Mouse (Mus musculus) cerebellum, postnatal 14 days (tissue): ENCODE measurements around the gene Rhd.
A peak's percentile ranks its signal among the peaks of the same experiment; 100 is the strongest.
"Not testable (repeated sequence)": the region's sequence is repeated elsewhere in the genome, so short reads cannot be mapped to it uniquely, and the experiment has no call there.

Experiments used
- DNase-seq, 2 experiments: peaks; one replicate each; pipeline ENCODE4 v3.0.0; 2021; ENCODE audit warnings: mixed read lengths in 2 of 2

The Rhd gene

GRCm38 (mm10) chr4:134858494-134858893 lies 5.8 kb upstream of the Rhd start:
- no peak for DNase-seq

DNA sequence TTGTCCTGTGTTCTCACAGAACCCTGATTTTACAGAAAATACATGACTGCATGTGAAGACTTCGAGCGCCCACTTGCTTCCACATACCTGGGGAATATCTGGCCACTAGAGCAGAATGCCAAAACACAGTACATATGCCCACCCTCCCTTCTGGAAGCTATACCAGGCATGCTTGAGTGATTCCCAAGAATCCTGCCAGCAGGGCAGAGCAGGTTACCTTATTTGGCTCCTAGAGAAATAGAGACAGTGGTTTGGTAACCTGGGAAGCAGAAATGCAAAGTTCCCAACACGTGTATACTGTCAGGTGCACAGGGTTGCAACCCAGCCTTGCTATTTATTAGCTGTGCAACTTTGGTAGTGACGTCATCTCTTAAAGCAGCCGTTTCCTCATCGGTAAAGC lies 2.5 kb upstream of the Rhd start:
- DNase-seq: no peak

- DNase-seq: no peak
Observed at GRCm38 (mm10) chr4:134862996-134863395, 1.3 kb upstream of the Rhd start.

DNA sequence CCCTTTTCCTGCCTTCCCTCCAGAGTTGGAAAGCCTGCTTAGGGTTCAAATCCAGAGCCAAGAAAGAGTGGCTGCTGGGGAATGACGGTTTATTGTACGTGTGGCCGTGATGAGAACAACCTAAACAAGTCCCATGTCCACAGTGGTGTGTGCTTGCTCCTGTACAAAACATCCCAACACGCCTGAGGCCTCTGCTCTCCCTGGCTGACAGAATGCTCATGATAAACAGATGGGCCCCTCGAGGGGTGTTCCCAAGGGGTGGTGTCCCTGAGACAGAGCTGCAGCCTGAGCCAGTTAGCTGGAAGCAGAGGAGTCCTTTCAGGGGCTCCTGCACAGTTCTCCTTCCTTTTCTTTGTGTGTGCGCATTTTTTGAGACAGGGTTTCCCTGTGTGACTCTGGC lies 1.0 kb downstream of the Rhd start:
- no peak for DNase-seq

- DNase-seq: no peak
Observed at GRCm38 (mm10) chr4:134865789-134866188, 1.5 kb downstream of the Rhd start.

- DNase-seq: no peak
Observed at GRCm38 (mm10) chr4:134867213-134867612, 2.9 kb downstream of the Rhd start.

- no peak for DNase-seq
Observed at GRCm38 (mm10) chr4:134867661-134868060, 3.3 kb downstream of the Rhd start.

- DNase-seq: no peak
Observed at GRCm38 (mm10) chr4:134868065-134868464, 3.7 kb downstream of the Rhd start.

- DNase-seq: no peak
Observed at GRCm38 (mm10) chr4:134868490-134868889, 4.2 kb downstream of the Rhd start.

- DNase-seq: no peak
Observed at GRCm38 (mm10) chr4:134869068-134869730, 4.9 kb downstream of the Rhd start.

- DNase-seq: no peak
Observed at GRCm38 (mm10) chr4:134869815-134870375, 5.6 kb downstream of the Rhd start.

DNA sequence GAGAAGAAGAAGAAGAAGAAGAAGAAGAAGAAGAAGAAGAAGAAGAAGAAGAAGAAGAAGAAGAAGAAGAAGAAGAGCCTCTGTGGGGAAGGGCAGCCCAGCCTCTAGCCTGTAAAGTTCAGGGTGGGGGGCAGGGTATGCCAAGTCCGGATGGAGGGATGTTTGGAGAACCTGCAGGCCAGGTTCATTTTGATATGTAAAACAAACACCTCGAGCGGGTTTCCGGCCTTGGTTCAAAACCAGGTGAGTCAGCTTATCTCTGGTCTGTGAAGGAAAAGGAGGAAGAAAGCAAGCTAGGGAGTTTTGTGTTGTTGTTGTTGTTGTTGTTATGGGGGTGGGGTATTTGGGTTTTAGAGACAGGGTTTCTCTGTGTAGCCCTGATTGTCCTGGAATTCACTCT lies 7.1 kb downstream of the Rhd start:
- no peak for DNase-seq

DNA sequence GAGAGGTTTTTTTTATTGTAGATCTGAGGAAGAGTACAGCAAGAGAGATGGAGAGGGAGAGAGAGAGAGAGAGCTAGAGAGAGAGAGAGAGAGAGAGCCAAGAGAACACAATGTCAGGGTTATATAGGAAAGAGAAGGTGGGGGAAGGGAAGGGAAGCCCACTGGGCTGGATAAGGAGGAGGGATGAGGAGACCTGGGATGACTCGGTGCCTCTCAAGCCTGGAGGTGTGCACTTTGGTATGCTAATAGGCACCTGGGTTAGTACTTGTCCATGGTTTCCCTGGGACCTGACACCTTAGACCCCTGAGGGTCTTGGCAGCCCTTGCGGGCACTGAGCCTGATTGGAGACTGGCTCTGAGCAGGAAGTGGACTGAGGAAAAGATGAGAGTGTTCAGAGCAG lies 7.6 kb downstream of the Rhd start:
- no peak for DNase-seq

GRCm38 (mm10) chr4:134876171-134876570 lies 11.8 kb downstream of the Rhd start:
- DNase-seq: no peak

GRCm38 (mm10) chr4:134879410-134879981 lies 15.2 kb downstream of the Rhd start:
- peak; percentile 86 to 90 for DNase-seq

- peak in 1 of 2 experiments; percentile 57 for DNase-seq
Observed at GRCm38 (mm10) chr4:134880041-134880440, 15.7 kb downstream of the Rhd start.

DNA sequence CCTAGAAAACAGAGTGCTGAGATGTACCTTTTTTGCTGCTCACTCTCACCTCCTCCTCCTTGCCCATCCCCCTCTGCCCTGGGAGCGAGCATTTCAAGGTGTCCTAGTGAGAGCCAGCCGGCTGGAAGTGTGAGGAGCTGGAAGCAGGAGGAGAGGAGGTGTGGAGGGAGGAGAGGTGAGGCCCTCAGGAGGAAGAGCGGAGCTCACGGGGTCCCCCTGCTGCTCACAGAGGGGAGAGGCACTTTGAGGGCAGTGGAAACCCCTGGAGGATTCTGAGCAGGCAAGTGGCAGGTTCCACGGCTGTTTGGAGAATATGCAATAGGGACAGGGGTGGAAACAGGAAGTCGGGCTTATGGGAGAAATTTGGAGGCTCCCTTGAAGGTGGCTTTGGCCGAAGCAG lies 18.9 kb downstream of the Rhd start:
- DNase-seq: peak; percentile 23 to 33

- DNase-seq: no peak
Observed at GRCm38 (mm10) chr4:134883808-134884207, 19.5 kb downstream of the Rhd start.

DNA sequence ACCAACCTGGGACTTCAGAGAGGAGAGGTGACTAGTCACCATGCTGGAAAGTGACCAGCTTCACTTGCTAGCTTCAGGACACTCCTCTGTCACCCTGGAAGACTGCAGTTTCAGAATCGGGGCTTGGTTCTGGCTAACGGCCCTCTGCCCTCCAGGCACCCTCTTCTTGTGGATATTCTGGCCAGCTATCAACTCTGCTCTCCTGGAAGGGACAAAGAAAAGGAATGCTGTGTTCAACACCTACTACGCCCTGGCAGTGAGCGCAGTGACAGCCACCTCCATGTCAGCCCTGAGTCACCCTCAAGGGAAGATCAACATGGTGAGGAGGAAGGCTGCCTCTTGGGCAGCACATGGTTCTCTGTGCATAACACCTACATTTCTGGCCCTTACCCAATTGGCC lies 20.0 kb downstream of the Rhd start:
- DNase-seq: no peak

GRCm38 (mm10) chr4:134892096-134892495 lies 27.8 kb downstream of the Rhd start:
- peak; percentile 78 to 82 for DNase-seq

GRCm38 (mm10) chr4:134897256-134897655 lies 32.9 kb downstream of the Rhd start:
- DNase-seq: no peak

DNA sequence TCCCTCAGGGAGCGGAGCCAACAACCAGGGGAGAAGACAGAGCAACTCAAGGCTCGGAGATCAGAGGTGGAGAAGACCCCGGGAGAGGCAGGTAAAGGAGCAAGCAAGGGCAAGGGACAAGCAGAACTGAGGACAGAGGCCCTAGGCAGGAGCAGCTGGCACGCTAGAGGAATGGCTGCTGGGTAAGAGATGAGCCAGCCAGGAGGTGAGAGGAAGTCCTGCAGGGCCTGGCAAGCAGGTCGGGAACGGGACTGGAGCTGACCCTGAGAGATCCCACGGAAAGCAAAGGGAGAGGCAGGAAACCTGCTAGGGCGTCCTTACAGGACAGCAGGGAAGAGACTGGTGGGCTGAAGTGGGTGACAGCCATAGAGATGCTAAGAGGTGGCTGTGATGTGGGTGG lies 36.8 kb downstream of the Rhd start:
- DNase-seq: no peak

GRCm38 (mm10) chr4:134903046-134903445 lies 38.7 kb downstream of the Rhd start:
- DNase-seq: no peak

DNA sequence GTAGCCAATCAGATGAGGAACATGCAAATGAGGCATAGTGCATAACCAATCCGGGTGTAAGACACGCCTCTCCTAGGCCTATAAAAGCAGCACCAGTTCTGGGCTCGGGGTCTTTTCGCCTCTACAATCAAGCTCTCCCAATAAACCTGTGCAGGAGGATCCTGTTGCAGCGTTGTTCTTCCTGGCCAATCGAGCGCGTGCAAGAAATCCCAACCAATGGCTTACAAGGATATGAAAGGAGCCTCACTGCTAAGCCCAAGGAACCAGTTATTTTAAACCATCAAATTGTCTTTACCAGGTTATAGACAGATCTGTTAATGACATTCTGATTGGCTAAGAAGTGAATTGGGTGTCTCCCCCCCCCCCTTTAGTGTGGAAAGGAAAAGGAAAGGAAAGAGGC lies 47.1 kb downstream of the Rhd start:
- DNase-seq: not testable (repeated sequence)

DNA sequence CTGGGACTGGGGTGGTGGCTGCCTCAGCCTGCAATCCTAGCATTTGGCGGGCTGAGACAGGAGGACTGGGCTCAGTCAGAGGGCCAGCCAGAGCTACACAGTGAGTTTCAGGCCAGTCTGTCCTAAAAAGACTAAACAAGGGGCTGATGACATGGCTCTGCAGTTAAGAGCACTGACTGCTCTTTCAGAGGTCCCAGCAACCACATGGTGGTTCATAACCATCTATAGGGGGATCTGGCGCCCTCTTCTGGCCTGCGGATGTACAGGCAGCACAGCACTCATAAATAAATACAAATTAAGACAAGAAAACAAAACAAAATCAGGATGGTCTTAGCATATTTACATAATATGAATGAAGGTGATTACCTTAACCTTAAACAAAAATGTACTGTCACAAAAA lies 49.1 kb downstream of the Rhd start:
- DNase-seq: peak; percentile 73 to 87
